Mouse (Mus musculus) cortical plate, adult 2 months (tissue): ENCODE measurements around the gene Slc7a5. TPM values are rescaled to one million over a fixed set of nuclear protein-coding genes. Genes with fewer than 3 reads are reported as not detected.

ENCODE experiments used
- H3K27ac ChIP-seq: fragments of 200-500 bp; 2 replicates; pipeline ENCODE4 v1.5.1; 2012; ENCODE audit warnings: low read length, control low read depth, inconsistent platforms; ENCODE audit not compliant: insufficient read depth
- H3K4me1 ChIP-seq: fragments of 200-500 bp; 2 replicates; pipeline ENCODE4 v1.6.1; 2011; ENCODE audit warnings: low read length; ENCODE audit not compliant: control insufficient read depth, insufficient read depth
- H3K4me3 ChIP-seq: fragments of 200-500 bp; 2 replicates; pipeline ENCODE4 v1.5.1; 2011; ENCODE audit warnings: mild to moderate bottlenecking, low read length, control low read depth; ENCODE audit not compliant: insufficient read depth
- CTCF ChIP-seq: fragments of 200-500 bp; IDR thresholded peaks from 2 replicates; pipeline ENCODE4 v1.5.1; 2011; ENCODE audit warnings: mild to moderate bottlenecking, control low read depth, low read length; ENCODE audit not compliant: insufficient read depth; ENCODE audit errors: extremely low read depth
- POLR2A ChIP-seq: fragments of 200-500 bp; IDR thresholded peaks from 2 replicates; pipeline ENCODE4 v1.6.1; 2011; ENCODE audit warnings: mild to moderate bottlenecking, low read length, control low read depth; ENCODE audit not compliant: insufficient read depth; ENCODE audit errors: extremely low read depth
- polyA plus RNA-seq: library from polyadenylated mRNA; depleted of rRNA; stranded (reverse); fragments of >200 nt; gene quantifications from 2 replicates; pipeline ENCODE4 v1.2.3, GENCODE M21; 2012

Gene Slc7a5
- polyA plus RNA-seq, 1 experiment, result 74.1 TPM

DNA sequence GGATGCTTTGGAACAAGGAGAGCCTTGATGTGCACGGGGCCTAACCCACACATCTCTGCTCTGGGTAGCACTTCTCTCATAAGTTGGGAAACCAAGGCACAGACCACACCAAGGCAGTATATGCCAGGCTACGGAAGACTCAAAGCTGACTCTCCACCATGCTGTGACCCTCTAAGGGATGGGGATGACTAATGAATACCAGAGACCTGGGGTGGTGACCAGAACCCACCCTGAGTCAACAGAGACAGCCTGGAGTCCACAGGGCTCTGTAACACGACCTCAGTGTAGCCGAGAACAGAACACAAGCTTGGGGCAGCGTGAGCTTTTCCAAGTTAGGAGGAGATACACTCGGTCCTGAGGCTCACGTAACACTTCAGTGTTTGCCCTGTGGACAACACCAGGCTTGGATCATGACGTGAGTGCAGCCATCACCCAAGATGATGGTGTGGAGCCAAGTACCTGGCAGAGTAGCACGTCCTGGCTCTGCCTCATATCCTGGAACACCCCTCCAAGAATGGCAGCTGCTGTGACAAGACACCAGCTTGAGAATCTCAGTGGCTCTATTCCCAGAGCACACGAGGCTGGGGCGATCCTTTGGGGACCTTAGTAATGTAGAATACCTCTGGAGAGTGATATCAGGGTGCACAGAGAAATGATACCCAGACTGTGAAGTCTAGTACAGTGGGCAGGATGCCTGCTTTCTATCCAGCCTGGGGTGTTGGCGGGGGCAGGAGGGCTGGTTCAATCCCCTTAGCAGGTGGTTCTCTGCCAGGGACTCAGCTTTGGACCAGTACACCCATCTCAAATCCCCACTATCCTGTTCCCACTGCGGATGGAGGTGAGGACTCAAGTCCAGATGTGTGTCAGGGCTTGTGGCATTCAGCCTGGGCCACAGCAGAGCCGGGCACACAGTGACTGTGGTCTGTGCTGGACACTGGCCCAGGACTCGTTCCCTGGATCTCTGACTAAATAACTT is 17.4 kb downstream of the Slc7a5 start:
- no peak overlapping the region for H3K27ac ChIP-seq
- H3K4me3 ChIP-seq, result no peak overlapping the region
- peaks cover 2% of the 10 kb centered on the region for H3K4me1 ChIP-seq
- no peak for TF ChIP-seq CTCF
- TF ChIP-seq POLR2A, result no peak

GRCm38 (mm10) chr8:121889317-121889716 is 18.2 kb downstream of the Slc7a5 start:
- no peak overlapping the region for H3K27ac ChIP-seq
- TF ChIP-seq POLR2A (no peak), CTCF (no peak)
- H3K4me1 ChIP-seq, result peaks cover 2% of the 10 kb centered on the region
- no peak overlapping the region for H3K4me3 ChIP-seq

DNA sequence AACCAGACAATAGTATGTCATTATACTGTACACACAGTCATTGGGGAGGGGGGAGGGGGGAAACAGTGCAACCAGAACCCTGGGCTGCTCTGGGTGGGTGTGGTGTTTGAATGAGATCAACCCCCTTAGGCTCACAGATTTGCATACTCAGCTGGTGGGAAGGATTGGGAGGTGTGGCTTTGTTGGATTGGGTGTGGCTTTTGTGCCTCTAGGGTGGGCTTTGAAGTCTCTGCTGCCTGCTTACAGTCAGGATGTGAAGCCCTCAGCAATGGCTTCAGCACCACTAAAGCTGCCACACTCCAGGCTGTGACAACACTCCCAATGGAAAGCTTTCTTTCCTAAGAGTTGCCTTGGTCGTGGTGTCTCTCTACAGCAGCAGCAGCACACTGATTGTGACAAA is 19.9 kb downstream of the Slc7a5 start:
- Histone ChIP-seq H3K27ac (no peak overlapping the region), H3K4me1 (peaks cover 2% of the 10 kb centered on the region), H3K4me3 (no peak overlapping the region)
- TF ChIP-seq POLR2A (no peak), CTCF (no peak)

DNA sequence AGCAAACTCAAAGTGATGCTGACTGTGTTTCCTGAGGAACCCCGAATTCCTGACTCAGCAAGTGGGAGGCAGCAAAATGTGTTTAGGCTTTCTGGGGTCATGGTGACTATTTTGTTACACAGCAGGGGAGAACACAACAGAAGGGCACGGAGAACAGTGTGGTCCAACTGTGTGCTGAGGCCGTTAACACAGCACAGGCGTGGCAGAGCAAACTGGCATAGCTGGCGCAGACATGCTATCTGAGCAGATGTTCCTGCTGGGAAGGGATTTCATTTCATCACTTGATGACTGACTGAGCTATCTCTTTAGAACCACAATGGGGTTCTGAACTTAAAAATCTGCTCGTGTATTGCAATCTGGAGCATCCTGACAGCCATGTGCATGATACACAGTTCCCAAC is 22.1 kb downstream of the Slc7a5 start:
- Histone ChIP-seq H3K4me3 (no peak overlapping the region), H3K4me1 (peaks cover 2% of the 10 kb centered on the region), H3K27ac (no peak overlapping the region)
- TF ChIP-seq CTCF (no peak), POLR2A (no peak)

DNA sequence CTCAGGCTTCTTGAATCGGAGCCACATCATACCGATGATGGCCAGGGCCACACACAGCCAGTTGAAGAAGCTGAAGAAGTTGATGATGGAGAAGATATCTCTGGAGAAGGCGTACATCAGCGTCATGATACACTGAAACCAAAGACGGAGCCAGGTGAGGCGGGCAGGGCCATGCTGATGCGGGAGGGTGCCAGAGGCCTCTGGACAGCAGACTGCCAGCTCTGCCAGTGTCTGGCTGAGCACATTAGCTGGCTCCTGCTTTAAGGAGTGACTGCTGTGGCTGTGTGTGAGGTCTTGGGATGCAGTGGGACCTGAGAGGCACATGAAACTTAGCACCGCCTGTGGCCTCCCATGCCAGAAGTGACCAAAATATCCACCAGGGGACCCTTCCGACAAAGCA is 22.5 kb downstream of the Slc7a5 start:
- no peak overlapping the region for H3K27ac ChIP-seq
- H3K4me1 ChIP-seq, result peaks cover under 1% of the 10 kb centered on the region
- no peak overlapping the region for H3K4me3 ChIP-seq
- TF ChIP-seq POLR2A, result no peak
- no peak for TF ChIP-seq CTCF

- no peak for TF ChIP-seq CTCF
- no peak for TF ChIP-seq POLR2A
- H3K4me3 ChIP-seq, result no peak overlapping the region
- H3K27ac ChIP-seq, result no peak overlapping the region
- H3K4me1 ChIP-seq, result no peaks in the 10 kb centered on the region
Observed at GRCm38 (mm10) chr8:121884181-121884580, 23.3 kb downstream of the Slc7a5 start.

- H3K4me3 ChIP-seq, result no peak overlapping the region
- no peak for TF ChIP-seq POLR2A
- no peak for TF ChIP-seq CTCF
- H3K4me1 ChIP-seq, result no peaks in the 10 kb centered on the region
- H3K27ac ChIP-seq, result no peak overlapping the region
Observed at GRCm38 (mm10) chr8:121881921-121882320, 25.6 kb downstream of the Slc7a5 start.

DNA sequence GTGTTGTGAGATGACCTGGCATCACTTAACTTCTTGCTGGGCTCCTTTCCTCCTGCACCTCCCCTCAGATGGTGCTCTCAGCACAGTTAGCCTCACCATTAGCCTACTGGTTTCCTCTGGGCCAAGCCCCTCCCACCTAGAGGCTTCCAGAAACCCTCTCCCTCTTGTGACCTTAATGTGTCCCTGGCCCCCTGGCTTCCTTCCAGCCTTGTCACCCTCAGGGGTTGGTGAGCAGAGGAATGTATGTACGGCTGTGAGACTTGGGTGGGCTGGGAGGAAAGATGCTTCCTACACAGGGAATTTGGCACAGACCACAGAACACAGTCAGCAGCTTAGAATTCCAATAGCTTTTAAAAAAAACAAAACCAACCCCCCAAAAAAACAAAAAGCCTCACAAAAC is 26.7 kb downstream of the Slc7a5 start:
- H3K4me1 ChIP-seq, result no peaks in the 10 kb centered on the region
- no peak for TF ChIP-seq POLR2A
- no peak for TF ChIP-seq CTCF
- H3K4me3 ChIP-seq, result no peak overlapping the region
- H3K27ac ChIP-seq, result no peak overlapping the region

GRCm38 (mm10) chr8:121879712-121880111 is 27.8 kb downstream of the Slc7a5 start:
- Histone ChIP-seq H3K27ac (no peak overlapping the region), H3K4me1 (peaks cover 4% of the 10 kb centered on the region), H3K4me3 (no peak overlapping the region)
- TF ChIP-seq CTCF, result no peak
- no peak for TF ChIP-seq POLR2A
